Mouse (Mus musculus): Measurements from ENCODE around the gene Nlrc5. TPM values are rescaled to one million over a fixed set of nuclear protein-coding genes. Genes with fewer than 3 reads are reported as not detected.

Nlrc5 gene
- polyA plus RNA-seq, 1 experiment from 2014 or later = 0.45 TPM

- Histone ChIP-seq H3K9ac (ENCODE audit: low read length) (no peak overlapping the region), H3K36me3 (ENCODE audit: control insufficient read depth, insufficient read depth, low read length) (no peaks in the 10 kb centered on the region), H3K4me2 (ENCODE audit: low read depth, low read length) (no peak overlapping the region), H3K4me3 (ENCODE audit: low read length) (no peak overlapping the region), H3K27ac (ENCODE audit: low read length) (no peak overlapping the region), H3K27me3 (ENCODE audit: control insufficient read depth, insufficient read depth, low read depth, low read length) (peaks cover 4% of the 10 kb centered on the region; the same call in 1 of the 2 replicates), H3K4me1 (replicated peaks; ENCODE audit: control insufficient read depth, insufficient read depth, low read length) (peaks cover 7% of the 10 kb centered on the region), H3K9me3 (ENCODE audit: control insufficient read depth, low read length) (no peaks in the 10 kb centered on the region)
- 25% methylated on average over 4 of the region's 4 CpGs for WGBS
- ATAC-seq (ENCODE audit: low read depth) = no peak
Observed at GRCm38 (mm10) chr8:94534612-94535011, 100.5 kb downstream of the Nlrc5 start.

GRCm38 (mm10) chr8:94535631-94536030 is 101.5 kb downstream of the Nlrc5 start:
- Histone ChIP-seq H3K9ac (ENCODE audit: low read length) (no peak overlapping the region), H3K9me3 (ENCODE audit: control insufficient read depth, low read length) (no peaks in the 10 kb centered on the region), H3K27me3 (ENCODE audit: control insufficient read depth, insufficient read depth, low read depth, low read length) (peaks cover 4% of the 10 kb centered on the region; the same call in 1 of the 2 replicates), H3K4me3 (ENCODE audit: low read length) (no peak overlapping the region), H3K27ac (ENCODE audit: low read length) (no peak overlapping the region), H3K36me3 (ENCODE audit: control insufficient read depth, insufficient read depth, low read length) (no peaks in the 10 kb centered on the region), H3K4me1 (replicated peaks; ENCODE audit: control insufficient read depth, insufficient read depth, low read length) (peaks cover 7% of the 10 kb centered on the region), H3K4me2 (ENCODE audit: low read depth, low read length) (no peak overlapping the region)
- WGBS = 76% methylated on average over 7 of the region's 7 CpGs
- ATAC-seq (ENCODE audit: low read depth) = no peak

GRCm38 (mm10) chr8:94537456-94537855 is 103.3 kb downstream of the Nlrc5 start:
- Histone ChIP-seq H3K9me3 (ENCODE audit: control insufficient read depth, low read length) (no peaks in the 10 kb centered on the region), H3K27ac (ENCODE audit: low read length) (no peak overlapping the region), H3K36me3 (ENCODE audit: control insufficient read depth, insufficient read depth, low read length) (no peaks in the 10 kb centered on the region), H3K4me2 (ENCODE audit: low read depth, low read length) (no peak overlapping the region), H3K27me3 (ENCODE audit: control insufficient read depth, insufficient read depth, low read depth, low read length) (peaks cover 4% of the 10 kb centered on the region; the same call in 1 of the 2 replicates), H3K4me1 (replicated peaks; ENCODE audit: control insufficient read depth, insufficient read depth, low read length) (peaks cover 3% of the 10 kb centered on the region), H3K4me3 (ENCODE audit: low read length) (no peak overlapping the region), H3K9ac (ENCODE audit: low read length) (no peak overlapping the region)
- ATAC-seq (ENCODE audit: low read depth) = no peak
- 74% methylated on average over 2 of the region's 2 CpGs for WGBS

- WGBS = 89% methylated on average over 2 of the region's 2 CpGs
- no peaks in the 10 kb centered on the region for H3K27me3 ChIP-seq (ENCODE audit: control insufficient read depth, insufficient read depth, low read depth, low read length)
- H3K4me1 ChIP-seq (replicated peaks; ENCODE audit: control insufficient read depth, insufficient read depth, low read length) = no peaks in the 10 kb centered on the region
- no peak overlapping the region for H3K9ac ChIP-seq (ENCODE audit: low read length)
- no peak overlapping the region for H3K4me2 ChIP-seq (ENCODE audit: low read depth, low read length)
- H3K4me3 ChIP-seq (ENCODE audit: low read length) = no peak overlapping the region
- ATAC-seq (ENCODE audit: low read depth) = no peak
- no peak overlapping the region for H3K27ac ChIP-seq (ENCODE audit: low read length)
- H3K9me3 ChIP-seq (ENCODE audit: control insufficient read depth, low read length) = no peaks in the 10 kb centered on the region
- H3K36me3 ChIP-seq (ENCODE audit: control insufficient read depth, insufficient read depth, low read length) = no peaks in the 10 kb centered on the region
Observed at GRCm38 (mm10) chr8:94540025-94540424, 105.9 kb downstream of the Nlrc5 start.

DNA sequence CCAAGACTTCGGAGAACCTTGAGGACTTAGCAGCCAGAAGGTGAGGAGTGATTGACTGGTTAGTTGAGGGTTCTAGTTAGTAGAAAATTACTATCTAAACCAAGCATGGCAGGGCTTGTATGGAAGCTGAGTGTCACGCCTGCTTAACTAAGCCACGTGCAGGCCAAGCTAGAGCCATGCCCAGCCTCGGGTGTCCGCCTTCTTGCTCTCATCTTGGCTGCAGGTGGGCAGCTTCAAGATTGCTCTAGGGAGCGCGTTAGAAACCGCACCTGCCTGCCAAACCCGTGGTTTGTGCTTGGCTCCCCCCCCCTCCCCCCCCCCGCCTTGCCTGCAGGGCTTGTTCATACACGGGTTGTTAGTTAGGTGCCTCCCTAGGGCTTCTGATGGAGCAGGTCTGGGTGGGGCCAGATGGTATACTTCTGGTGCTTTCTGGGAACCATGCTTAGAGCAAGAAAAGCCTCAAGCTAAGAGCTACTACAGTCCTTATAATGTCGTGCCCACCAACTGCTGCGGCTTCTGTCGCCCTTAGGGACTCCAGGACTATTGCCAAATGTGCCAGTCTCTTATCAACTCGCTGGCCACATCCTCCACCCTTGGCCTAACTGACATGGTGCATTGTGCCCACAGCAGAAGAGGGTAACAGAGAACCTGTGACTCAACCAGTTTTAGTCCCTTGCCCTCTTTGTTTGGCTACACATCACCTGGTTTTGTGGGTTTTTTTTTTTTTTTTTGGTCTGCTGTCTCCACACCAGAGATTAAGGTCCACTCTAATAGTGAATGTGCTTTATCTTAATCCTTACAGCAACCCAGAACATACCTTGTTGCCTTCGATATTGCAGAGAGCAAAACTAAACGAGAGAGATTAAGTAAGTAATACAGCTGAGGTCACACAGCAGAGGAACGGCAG is 107.0 kb downstream of the Nlrc5 start:
- H3K9me3 ChIP-seq (ENCODE audit: control insufficient read depth, low read length) = no peaks in the 10 kb centered on the region
- no peaks in the 10 kb centered on the region for H3K36me3 ChIP-seq (ENCODE audit: control insufficient read depth, insufficient read depth, low read length)
- 73% methylated on average over 16 of the region's 18 CpGs for WGBS
- no peak overlapping the region for H3K4me2 ChIP-seq (ENCODE audit: low read depth, low read length)
- ATAC-seq (ENCODE audit: low read depth) = 0 out of 2 replicates have a peak, but pooled peaks have one; percentile 23
- H3K27me3 ChIP-seq (ENCODE audit: control insufficient read depth, insufficient read depth, low read depth, low read length) = no peaks in the 10 kb centered on the region
- H3K27ac ChIP-seq (ENCODE audit: low read length) = no peak overlapping the region
- no peak overlapping the region for H3K9ac ChIP-seq (ENCODE audit: low read length)
- no peaks in the 10 kb centered on the region for H3K4me1 ChIP-seq (replicated peaks; ENCODE audit: control insufficient read depth, insufficient read depth, low read length)
- H3K4me3 ChIP-seq (ENCODE audit: low read length) = no peak overlapping the region

GRCm38 (mm10) chr8:94543981-94544380 is 109.8 kb downstream of the Nlrc5 start:
- WGBS = 67% methylated on average over 8 of the region's 8 CpGs
- Histone ChIP-seq H3K36me3 (ENCODE audit: control insufficient read depth, insufficient read depth, low read length) (no peaks in the 10 kb centered on the region), H3K27ac (ENCODE audit: low read length) (no peak overlapping the region), H3K9me3 (ENCODE audit: control insufficient read depth, low read length) (no peaks in the 10 kb centered on the region), H3K27me3 (ENCODE audit: control insufficient read depth, insufficient read depth, low read depth, low read length) (no peaks in the 10 kb centered on the region), H3K9ac (ENCODE audit: low read length) (no peak overlapping the region), H3K4me1 (replicated peaks; ENCODE audit: control insufficient read depth, insufficient read depth, low read length) (no peaks in the 10 kb centered on the region), H3K4me2 (ENCODE audit: low read depth, low read length) (no peak overlapping the region), H3K4me3 (ENCODE audit: low read length) (no peak overlapping the region)
- no peak for ATAC-seq (ENCODE audit: low read depth)

GRCm38 (mm10) chr8:94549041-94549440 is 114.9 kb downstream of the Nlrc5 start:
- no peaks in the 10 kb centered on the region for H3K9me3 ChIP-seq (ENCODE audit: control insufficient read depth, low read length)
- H3K27me3 ChIP-seq (ENCODE audit: control insufficient read depth, insufficient read depth, low read depth, low read length) = no peaks in the 10 kb centered on the region
- H3K4me1 ChIP-seq (replicated peaks; ENCODE audit: control insufficient read depth, insufficient read depth, low read length) = no peaks in the 10 kb centered on the region
- no peak overlapping the region for H3K9ac ChIP-seq (ENCODE audit: low read length)
- no peak overlapping the region for H3K4me3 ChIP-seq (ENCODE audit: low read length)
- H3K27ac ChIP-seq (ENCODE audit: low read length) = no peak overlapping the region
- no peak for ATAC-seq (ENCODE audit: low read depth)
- no peaks in the 10 kb centered on the region for H3K36me3 ChIP-seq (ENCODE audit: control insufficient read depth, insufficient read depth, low read length)
- H3K4me2 ChIP-seq (ENCODE audit: low read depth, low read length) = no peak overlapping the region
- 78% methylated on average over 5 of the region's 5 CpGs for WGBS

- no peak overlapping the region for H3K4me3 ChIP-seq (ENCODE audit: low read length)
- H3K27me3 ChIP-seq (ENCODE audit: control insufficient read depth, insufficient read depth, low read depth, low read length) = no peaks in the 10 kb centered on the region
- no peak overlapping the region for H3K4me2 ChIP-seq (ENCODE audit: low read depth, low read length)
- H3K9me3 ChIP-seq (ENCODE audit: control insufficient read depth, low read length) = no peaks in the 10 kb centered on the region
- WGBS = 62% methylated on average over 5 of the region's 5 CpGs
- H3K27ac ChIP-seq (ENCODE audit: low read length) = no peak overlapping the region
- no peaks in the 10 kb centered on the region for H3K4me1 ChIP-seq (replicated peaks; ENCODE audit: control insufficient read depth, insufficient read depth, low read length)
- no peaks in the 10 kb centered on the region for H3K36me3 ChIP-seq (ENCODE audit: control insufficient read depth, insufficient read depth, low read length)
- H3K9ac ChIP-seq (ENCODE audit: low read length) = no peak overlapping the region
- no peak for ATAC-seq (ENCODE audit: low read depth)
Observed at GRCm38 (mm10) chr8:94549482-94549881, 115.3 kb downstream of the Nlrc5 start.

GRCm38 (mm10) chr8:94549998-94550397 is 115.8 kb downstream of the Nlrc5 start:
- no peaks in the 10 kb centered on the region for H3K9me3 ChIP-seq (ENCODE audit: control insufficient read depth, low read length)
- H3K9ac ChIP-seq (ENCODE audit: low read length) = no peak overlapping the region
- H3K27me3 ChIP-seq (ENCODE audit: control insufficient read depth, insufficient read depth, low read depth, low read length) = no peaks in the 10 kb centered on the region
- H3K36me3 ChIP-seq (ENCODE audit: control insufficient read depth, insufficient read depth, low read length) = no peaks in the 10 kb centered on the region
- H3K4me1 ChIP-seq (replicated peaks; ENCODE audit: control insufficient read depth, insufficient read depth, low read length) = no peaks in the 10 kb centered on the region
- H3K4me2 ChIP-seq (ENCODE audit: low read depth, low read length) = no peak overlapping the region
- H3K4me3 ChIP-seq (ENCODE audit: low read length) = no peak overlapping the region
- ATAC-seq (ENCODE audit: low read depth) = no peak
- no peak overlapping the region for H3K27ac ChIP-seq (ENCODE audit: low read length)
- WGBS = 76% methylated on average over 5 of the region's 5 CpGs
